Mouse (Mus musculus): ENCODE results near the gene Scarb2.

Scarb2 gene

DNA sequence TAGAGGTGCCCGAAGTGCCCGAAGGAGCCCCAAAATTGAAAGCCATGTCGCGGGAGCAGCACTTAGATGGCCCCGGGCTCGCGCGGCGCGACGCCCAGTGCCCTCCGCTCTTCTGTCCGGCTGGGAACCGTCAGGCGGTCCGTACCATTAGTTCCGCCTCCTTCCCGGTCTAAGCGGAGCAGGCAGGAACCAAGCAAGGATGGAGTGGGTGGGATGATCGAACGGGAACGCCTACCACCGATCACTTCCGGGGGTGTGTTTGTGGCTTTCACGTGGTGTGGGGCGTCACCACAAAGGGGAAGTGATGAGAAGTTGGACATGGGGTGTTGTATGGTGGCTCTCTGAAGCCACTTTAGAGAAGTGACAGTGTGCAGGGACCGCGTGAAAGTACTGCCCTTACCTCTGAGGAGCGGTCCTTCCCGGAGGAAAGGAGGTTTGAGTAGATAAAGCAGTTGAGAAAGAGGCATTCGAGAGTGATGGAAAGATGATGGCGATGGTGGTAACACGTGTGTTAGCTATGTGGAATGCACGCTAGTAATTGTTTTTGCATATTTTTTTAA is 71.5 kb downstream of the Scarb2 start, which contains the start of gene Nup54:
TSS of gene Nup54 (minus strand) at position 195 of the 560 bp plus-strand sequence.
- peak; percentile 97 for DNase-seq (ENCODE audit: low spot score)

DNA sequence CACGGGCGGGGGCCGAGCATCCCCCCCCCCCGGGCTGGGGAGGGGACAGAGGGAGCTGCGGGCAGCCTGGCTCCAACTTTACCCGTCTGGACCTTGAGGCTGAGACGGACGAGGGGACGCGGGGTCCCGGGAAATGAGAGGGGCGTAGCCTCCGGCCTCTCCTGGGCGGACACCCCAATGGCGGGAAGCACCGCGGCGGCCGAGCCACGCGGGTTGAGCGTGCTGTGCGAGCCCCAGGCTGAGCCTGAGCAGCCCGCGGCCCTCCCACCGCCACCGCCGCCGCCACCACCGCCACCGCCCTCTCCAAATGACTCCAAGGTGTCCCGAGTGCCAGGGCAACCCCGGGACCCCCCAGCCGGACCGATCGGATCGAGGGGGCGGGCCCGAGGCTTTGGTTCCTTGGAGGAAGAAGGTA is 72.1 kb downstream of the Scarb2 start:
- no peak for DNase-seq (ENCODE audit: low spot score)

DNA sequence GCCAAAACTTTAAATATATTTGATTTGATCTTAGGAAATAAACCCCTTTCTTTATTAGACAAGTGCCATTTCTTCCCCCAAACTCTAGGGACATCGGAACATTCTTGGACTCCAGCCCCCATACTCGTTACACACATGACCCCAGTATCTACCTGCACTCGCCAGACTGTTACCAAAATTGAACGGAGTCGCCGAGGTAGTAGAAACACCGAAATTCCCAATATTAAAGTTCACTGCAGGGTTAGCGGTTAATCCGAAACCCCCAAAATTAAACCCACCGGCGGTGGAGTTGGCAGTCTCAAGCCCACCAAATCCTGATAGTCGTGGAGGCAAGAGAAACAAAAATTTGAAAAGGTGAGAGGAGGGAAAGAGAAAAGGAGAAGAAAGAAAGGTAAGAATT is 72.6 kb downstream of the Scarb2 start:
- no peak for DNase-seq (ENCODE audit: low spot score)

DNA sequence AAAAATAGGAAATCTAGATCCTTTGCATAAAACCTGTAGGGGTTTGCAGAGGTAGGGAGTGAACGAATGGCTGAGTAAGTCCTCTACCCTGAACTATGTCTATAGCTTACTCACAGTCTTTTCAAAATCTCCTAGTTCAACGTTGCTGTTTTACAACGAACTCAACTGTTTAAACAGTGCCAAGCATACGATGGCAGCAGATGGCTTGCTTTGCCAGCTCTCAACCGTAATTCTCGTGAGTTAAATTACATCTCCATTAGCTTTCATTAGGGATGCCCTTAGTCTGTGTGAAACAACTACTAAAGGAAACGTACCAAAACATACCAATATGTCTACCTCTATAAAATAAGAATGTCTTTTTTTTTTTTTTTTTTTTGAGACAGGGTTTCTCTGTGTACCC is 75.0 kb downstream of the Scarb2 start:
- peak; percentile 35 for DNase-seq (ENCODE audit: low spot score)

DNA sequence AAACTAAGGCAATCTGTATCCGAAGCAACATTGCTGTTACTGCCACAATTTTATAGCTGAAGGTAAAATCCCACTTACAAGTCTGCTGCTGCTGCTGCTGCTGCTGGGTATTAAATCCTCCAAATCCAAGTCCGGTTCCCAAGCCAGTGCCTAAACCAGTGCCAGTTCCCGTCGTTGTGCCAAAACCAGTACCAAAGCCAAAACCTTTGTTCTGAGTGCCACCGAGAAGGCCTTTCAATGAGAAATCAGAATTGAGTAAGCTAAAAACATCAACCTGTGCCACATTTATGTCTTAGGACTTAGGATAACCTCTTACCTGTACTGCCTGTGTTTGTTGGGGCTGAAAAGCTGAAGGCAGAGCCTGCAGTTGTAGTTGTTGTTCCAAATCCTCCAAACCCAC is 75.9 kb downstream of the Scarb2 start:
- DNase-seq (ENCODE audit: low spot score) = peak; percentile 27

DNA sequence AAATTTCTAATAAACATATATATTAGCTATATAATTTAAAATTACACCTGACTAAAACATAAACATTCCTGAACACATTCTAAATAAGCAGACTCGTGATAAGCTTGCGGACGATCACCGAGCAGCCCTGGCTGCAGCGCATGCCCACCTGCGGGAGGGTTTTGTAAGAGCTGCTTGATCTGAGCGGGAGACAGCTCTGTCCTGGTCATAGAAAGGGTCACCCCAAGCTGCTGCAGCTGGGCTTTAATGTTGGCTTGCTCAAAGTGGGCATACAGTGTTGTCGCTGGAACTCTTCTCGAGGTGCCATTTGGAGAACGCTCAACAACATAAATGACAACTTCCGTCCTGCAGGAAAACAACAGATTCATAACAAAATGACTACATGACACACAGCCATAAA is 82.5 kb downstream of the Scarb2 start:
- DNase-seq (ENCODE audit: low spot score) = no peak

DNA sequence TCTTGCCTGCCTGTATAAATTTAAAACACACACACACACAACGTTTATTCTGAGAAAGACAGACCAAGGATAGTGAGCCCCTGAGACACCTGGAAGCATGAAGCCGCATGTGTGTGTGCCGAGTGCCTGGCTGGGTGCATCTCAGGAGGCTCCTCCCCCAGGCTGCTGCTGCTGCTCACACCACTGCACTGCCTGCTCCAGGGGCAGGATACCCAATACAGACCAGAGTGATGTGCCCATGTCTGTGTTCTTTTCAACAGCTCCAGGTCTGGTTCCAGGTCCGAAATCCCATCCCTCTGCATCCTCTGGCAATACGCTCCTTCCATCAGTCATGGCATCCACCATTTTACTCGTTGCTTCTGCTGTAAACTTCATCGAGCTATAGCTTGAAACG is 92.7 kb downstream of the Scarb2 start:
- DNase-seq (ENCODE audit: low spot score) = no peak

DNA sequence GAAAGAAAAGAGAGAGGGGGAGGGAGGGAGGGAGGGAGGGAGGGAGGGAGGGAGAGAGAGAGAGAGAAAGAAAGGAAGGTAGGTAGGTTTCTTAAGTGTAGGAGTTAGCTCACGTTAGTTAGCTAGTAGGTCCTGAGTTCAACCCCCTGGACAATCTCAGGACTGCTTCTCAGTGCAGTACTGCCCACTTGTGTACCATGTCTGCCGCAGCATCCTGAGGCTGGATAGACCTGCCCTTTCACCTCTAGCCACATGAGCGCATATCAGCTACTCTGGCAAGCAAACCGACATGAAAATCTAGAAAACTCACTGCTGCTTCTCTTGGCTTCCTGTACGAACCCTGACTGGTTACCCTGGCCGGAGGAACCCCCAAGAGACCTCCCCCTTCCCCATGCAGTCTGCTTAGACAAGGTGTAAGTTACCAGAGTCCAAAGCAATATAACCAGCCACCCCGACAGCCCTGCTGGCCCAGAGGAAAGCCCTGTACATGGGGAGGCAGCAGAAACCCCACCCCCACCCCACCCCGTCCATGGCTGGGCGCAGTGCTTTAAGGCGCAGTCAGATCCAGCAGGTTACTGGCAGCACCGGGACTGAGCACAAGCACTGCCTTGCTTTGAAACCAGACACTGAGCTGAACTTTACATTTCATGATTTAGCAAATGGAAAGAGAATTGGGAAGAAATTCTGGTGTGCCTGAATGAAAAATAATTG is 93.2 kb downstream of the Scarb2 start:
- DNase-seq (ENCODE audit: low spot score) = no peak

DNA sequence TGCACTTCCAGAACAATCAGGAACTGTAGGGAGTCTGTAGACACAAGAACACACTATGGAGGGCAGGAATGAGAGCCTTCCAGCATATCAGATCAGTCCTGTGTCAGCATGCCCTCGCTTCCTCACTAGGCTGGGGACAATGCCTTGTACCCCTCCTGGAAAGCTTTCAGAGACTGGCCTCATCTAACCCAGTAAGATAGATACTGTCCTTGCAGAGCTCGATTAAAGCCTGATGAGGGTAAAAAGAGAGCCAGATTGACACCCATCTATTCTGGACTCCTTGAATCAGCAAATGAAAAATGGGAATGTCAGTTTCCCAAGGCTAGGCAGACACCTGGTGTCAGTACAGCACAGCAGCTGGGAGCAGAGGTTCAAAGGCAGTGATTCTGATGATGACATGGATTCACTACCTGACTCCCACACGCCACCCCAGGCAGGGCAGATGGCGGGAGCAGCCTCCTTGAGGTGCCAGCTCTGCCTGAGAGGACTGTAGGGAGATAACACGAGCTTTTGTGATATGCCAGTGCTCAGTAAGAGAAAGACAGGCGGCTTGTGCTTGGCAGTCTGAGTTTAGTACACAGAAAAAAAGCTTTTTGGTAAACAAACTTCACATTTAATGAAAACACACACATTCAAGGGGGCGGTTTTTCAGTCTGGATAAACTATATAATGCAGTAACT is 95.0 kb downstream of the Scarb2 start:
- no peak for DNase-seq (ENCODE audit: low spot score)

DNA sequence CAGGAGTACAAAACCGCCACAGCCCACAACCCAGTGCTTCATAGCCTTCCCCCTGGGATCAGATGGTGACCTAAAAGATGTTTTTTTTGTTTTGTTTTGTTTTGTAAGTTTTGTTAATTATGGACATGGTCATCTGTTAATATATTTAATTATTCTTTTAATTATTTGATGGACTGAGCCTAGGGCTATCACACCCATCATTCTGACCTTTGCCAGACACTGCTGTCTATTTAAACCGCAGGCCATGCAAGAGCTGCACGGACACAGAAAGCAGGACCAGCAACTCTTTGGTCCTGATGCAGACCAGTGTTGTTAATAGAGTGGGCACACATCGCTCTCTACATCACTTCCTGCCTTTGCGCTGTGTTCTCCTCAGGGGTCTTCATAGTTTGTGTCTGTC is 96.1 kb downstream of the Scarb2 start:
- DNase-seq (ENCODE audit: low spot score) = no peak

DNA sequence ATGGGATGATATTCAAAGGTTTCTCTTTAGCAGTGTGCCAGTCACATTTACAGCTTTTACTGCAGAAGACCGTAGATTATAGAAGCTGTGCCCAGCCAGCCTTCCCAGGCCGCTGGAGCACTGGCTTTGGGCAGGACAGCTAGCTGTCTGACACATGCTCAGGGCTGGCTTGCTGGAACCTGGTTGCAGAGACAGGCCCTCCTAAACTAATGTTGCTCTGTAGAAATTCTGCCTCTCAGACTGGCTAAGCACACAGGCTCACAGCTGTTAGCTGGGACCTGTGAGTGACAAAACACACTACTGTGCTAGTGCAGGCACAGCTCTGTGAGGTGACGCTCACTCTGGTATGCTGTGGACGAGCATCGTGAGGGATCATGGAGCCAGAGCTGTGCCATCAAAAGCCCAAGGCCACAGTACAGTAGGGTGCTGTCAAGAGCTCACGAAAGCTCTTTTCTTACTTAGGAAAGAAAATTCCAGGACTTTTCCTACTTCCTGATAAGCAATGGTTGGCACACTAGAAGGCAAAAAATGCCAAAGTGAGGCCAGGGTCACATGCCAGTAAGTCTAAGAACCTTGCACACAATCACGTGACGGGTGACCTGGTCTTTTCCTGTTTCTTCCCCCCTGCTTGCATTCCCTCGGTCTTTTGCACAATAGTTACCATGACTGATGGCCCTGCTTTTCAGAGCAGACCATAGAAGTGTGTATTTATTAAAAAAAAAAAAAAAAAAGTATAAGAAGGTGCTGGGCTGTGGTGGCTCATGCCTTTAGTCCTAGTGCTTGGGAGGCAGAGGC is 97.1 kb downstream of the Scarb2 start:
- DNase-seq (ENCODE audit: low spot score) = no peak

DNA sequence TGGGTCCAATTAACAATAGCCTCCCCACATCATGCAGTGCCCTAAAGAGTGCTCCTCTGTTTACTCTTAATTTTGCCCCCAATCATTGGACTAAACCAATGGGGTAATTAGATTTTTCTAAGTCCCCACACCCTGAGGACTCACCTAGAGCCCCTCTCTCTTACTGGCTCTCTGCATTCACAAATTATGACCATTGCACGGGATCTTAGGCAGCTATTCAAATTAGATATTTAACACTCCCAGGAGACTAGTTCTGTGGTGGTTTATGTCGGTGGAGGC is 102.3 kb downstream of the Scarb2 start:
- DNase-seq (ENCODE audit: low spot score) = no peak

DNA sequence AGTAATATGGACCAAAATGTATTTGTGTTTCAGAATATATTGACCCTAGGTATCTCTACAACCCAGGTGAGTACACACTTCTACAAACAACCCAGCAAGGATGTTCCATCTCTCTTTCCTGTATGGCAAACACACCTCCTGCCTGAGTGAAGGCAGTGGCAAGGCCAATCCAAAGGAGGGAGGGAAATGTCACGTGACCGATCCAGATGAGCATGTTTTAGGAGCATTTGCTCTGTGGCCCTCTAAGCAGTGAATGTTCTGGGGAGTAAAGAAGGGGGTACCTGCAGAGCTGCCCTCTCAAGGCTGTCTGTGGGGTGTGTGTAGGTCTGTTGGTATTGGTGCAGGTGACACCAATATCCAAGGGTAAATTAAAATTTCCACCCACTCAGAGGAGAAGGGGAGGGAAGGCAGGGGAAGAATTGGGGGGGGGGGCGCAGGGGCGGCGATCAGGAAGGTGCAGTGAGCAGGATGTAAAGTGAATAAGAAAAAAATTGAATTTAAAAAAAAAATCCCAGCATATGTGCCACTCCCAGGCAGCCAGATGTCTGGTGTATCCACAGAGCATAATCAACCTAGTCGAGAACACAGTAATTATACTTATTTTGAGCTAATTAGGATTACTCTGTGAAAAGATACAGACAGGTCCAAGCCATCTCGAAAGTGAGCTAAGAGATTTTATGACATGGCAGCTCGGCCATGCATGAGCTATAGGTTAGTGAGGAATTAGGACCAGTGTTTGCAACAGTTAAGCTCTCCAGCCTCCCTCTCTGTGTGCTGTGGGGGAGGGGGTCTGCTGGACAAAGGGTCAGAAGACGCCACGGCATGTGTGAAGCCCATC is 102.9 kb downstream of the Scarb2 start:
- no peak for DNase-seq (ENCODE audit: low spot score)

DNA sequence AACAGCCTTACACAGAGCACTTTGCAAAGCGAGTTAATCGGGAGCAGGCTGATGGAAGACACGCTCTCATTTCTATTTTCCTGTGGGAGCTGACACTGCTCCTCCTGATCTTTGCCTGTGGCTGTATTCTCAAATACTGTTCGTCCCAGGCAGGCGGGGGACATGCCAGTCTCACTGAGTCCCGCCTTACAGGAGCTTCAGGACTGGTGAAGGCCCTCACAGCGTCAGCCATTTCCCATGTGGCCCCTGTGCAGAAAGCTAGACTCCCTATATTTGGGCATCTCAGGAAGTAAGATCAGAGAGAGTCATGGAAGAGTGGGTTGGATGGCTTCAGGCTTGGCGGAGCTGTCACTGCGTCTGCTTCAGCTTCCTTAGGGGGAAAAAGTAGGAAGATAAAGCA is 103.8 kb downstream of the Scarb2 start:
- DNase-seq (ENCODE audit: low spot score) = no peak

DNA sequence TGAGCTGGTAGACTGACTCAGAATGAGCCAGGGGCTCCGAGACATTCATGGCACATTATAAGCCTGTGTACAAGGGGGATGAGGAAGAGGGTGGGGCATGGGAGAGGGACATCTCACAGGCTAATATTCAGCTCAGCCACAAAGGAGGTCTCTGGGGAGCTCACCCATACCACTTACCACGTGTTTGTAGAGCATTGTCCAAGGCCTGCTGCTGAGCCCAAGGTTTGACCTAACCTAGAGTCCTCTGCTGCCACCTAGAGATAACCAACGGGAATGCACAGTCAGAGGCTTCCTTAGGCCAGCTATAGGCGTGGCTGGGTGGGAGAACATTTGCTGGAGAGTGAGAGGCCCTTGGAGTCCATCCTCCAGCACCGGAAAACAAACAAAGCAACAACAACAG is 108.5 kb downstream of the Scarb2 start:
- DNase-seq (ENCODE audit: low spot score) = peak; percentile 67

DNA sequence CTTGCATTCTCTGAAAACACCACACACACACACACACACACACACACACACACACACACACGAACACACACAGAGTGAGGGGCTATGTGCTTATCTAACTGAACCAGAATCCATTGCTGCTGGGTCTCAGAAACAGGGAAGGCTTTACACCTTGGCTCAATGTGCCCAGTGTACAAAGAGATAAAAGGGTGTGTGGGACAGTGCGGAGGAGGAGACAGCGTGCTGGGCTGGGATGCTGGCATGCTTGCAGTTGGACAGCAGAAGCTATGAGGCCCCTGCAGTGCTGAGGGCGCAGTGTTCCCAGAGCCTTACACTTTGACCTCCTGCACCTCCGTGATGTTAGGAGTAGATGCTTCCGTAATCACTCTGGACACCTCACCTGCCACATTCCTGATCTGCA is 110.2 kb downstream of the Scarb2 start:
- DNase-seq (ENCODE audit: low spot score) = no peak

DNA sequence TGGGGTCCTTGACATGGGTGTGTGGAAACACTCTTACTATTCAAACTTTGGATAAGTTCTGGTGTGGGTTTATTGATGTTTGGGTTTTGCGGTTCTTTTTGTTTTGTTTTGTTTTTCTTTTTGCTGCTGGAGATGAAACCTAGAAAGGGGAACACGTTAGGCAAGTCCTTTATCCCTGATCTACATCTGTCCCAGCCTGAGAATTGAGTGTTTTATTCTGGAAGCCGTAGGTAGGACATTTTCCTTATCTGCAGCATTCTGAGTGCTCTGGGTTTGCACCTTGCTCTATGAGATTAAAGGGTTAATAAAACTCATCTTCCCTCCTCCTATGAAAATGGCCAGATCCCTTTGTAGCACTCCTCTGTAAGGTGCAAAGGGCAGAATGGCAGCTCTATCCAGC is 110.9 kb downstream of the Scarb2 start:
- DNase-seq (ENCODE audit: low spot score) = no peak

DNA sequence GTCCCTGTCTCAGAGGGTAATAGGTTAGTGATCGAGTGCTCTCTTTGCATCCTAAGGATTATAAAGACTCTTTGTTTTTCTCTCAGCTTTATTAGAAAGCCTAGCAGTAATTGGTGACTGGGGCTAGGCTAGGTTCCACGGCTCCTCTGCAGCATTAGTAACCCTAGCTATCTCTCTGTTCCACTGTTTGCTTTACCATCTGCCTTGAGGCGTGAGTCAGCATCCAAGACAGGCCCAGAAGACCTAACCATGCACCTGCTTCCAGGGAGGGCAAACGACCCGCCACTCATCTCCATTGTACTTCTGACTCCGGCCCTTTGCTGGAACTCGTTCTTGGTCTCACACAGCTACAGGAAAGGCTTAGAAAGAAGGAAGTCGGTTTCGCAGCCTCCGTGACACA is 112.8 kb downstream of the Scarb2 start:
- DNase-seq (ENCODE audit: low spot score) = no peak

DNA sequence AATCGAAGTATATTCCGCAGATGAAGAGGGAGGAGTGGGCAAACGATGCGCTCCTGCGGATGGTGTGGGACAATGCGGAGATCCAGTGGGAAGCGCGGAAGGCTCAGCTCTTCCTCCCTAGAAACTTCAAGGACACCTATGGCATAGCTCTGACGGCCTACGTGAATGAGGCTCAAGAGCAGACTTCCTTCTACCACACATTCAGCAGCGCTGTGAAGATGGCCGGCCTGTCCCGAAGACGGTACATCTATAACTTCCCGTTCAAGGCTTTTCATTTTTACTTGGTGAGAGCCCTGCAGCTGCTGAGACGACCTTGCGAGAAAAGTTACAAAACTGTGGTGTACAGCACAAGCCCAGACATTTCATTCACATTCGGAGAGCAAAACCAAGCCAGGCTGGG is 114.1 kb downstream of the Scarb2 start:
- no peak for DNase-seq (ENCODE audit: low spot score)
